Mouse (Mus musculus): Measurements from ENCODE around the gene Kcnk1.

GRCm38 (mm10) chr8:125996031-125996839, 1.3 kb downstream of the Kcnk1 start:
- no peak for TF ChIP-seq POLR2A (IDR thresholded peaks at IDR 0.05; ENCODE audit: borderline replicate concordance, extremely low read depth, low read depth, low read length)
- TF ChIP-seq CTCF (IDR thresholded peaks at IDR 0.05; ENCODE audit: insufficient read depth, low read length) = no peak

Measured in lung, adult 2 months (tissue).